Mouse (Mus musculus): ENCODE measurements at regions not wholly inside any gene's neighbourhood (a gene's known extent, or its start where the extent isn't known, plus 50 kb on each side); places are given as distances from the start of the nearest gene placed in this dataset.

GRCm38 (mm10) chr11:24515568-24515967 lies 437.7 kb downstream of the Bcl11a start:
- ATAC-seq (ENCODE audit: low FRiP score, low read depth): no peak
- no peak overlapping the region for H3K27ac ChIP-seq

GRCm38 (mm10) chr11:24535462-24535861 lies 457.6 kb downstream of the Bcl11a start:
- no peak overlapping the region for H3K27ac ChIP-seq
- no peaks in the 10 kb centered on the region for H3K27me3 ChIP-seq (replicated peaks)
- WGBS: 72% methylated on average over 7 of the region's 7 CpGs
- no peak overlapping the region for H3K4me2 ChIP-seq (replicated peaks)
- ATAC-seq (ENCODE audit: low FRiP score, low read depth): no peak
- H3K36me3 ChIP-seq: no peaks in the 10 kb centered on the region
- H3K4me1 ChIP-seq: no peaks in the 10 kb centered on the region
- H3K9ac ChIP-seq: no peak overlapping the region
- H3K4me3 ChIP-seq: no peak overlapping the region
- H3K9me3 ChIP-seq: no peaks in the 10 kb centered on the region

More at GRCm38 (mm10) chr11:24515568-24515967, 437.7 kb downstream of the Bcl11a start:
- no peaks in the 10 kb centered on the region for H3K9me3 ChIP-seq
- H3K4me2 ChIP-seq (replicated peaks): no peak overlapping the region
- no peaks in the 10 kb centered on the region for H3K27me3 ChIP-seq (replicated peaks)
- no peaks in the 10 kb centered on the region for H3K4me1 ChIP-seq
- H3K4me3 ChIP-seq: no peak overlapping the region
- no peaks in the 10 kb centered on the region for H3K36me3 ChIP-seq
- H3K9ac ChIP-seq: no peak overlapping the region

- ATAC-seq (ENCODE audit: low FRiP score, low read depth): no peak
Observed at GRCm38 (mm10) chr11:24537721-24538120, 459.9 kb downstream of the Bcl11a start.

GRCm38 (mm10) chr11:24569655-24570054 lies 491.8 kb downstream of the Bcl11a start:
- no peak overlapping the region for H3K4me3 ChIP-seq
- H3K9ac ChIP-seq: no peak overlapping the region
- H3K4me2 ChIP-seq (replicated peaks): no peak overlapping the region
- no peaks in the 10 kb centered on the region for H3K9me3 ChIP-seq
- no peak for ATAC-seq (ENCODE audit: low FRiP score, low read depth)
- H3K27ac ChIP-seq: no peak overlapping the region
- H3K27me3 ChIP-seq (replicated peaks): no peaks in the 10 kb centered on the region
- H3K4me1 ChIP-seq: no peaks in the 10 kb centered on the region
- no peaks in the 10 kb centered on the region for H3K36me3 ChIP-seq

More at GRCm38 (mm10) chr11:24537721-24538120, 459.9 kb downstream of the Bcl11a start:
- no peak overlapping the region for H3K4me2 ChIP-seq (replicated peaks)
- no peak overlapping the region for H3K9ac ChIP-seq
- no peaks in the 10 kb centered on the region for H3K27me3 ChIP-seq (replicated peaks)
- no peaks in the 10 kb centered on the region for H3K9me3 ChIP-seq
- no peak overlapping the region for H3K27ac ChIP-seq
- no peaks in the 10 kb centered on the region for H3K4me1 ChIP-seq
- H3K4me3 ChIP-seq: no peak overlapping the region
- H3K36me3 ChIP-seq: no peaks in the 10 kb centered on the region

- Histone ChIP-seq H3K9ac (no peak overlapping the region), H3K4me1 (no peaks in the 10 kb centered on the region), H3K4me2 (replicated peaks) (no peak overlapping the region), H3K9me3 (no peaks in the 10 kb centered on the region), H3K27ac (no peak overlapping the region), H3K27me3 (replicated peaks) (no peaks in the 10 kb centered on the region), H3K4me3 (no peak overlapping the region), H3K36me3 (no peaks in the 10 kb centered on the region)
- ATAC-seq (ENCODE audit: low FRiP score, low read depth): no peak
- 72% methylated on average over 5 of the region's 5 CpGs for WGBS
Observed at GRCm38 (mm10) chr11:24613529-24613928, 535.7 kb downstream of the Bcl11a start.

GRCm38 (mm10) chr11:24615436-24615835 lies 537.6 kb downstream of the Bcl11a start:
- H3K4me3 ChIP-seq: no peak overlapping the region
- WGBS: 88% methylated on average over 1 of the region's 1 CpGs
- H3K27ac ChIP-seq: no peak overlapping the region
- H3K9ac ChIP-seq: no peak overlapping the region
- no peak overlapping the region for H3K4me2 ChIP-seq (replicated peaks)
- H3K4me1 ChIP-seq: no peaks in the 10 kb centered on the region
- H3K27me3 ChIP-seq (replicated peaks): no peaks in the 10 kb centered on the region
- ATAC-seq (ENCODE audit: low FRiP score, low read depth): no peak
- no peaks in the 10 kb centered on the region for H3K9me3 ChIP-seq
- no peaks in the 10 kb centered on the region for H3K36me3 ChIP-seq

GRCm38 (mm10) chr11:24618586-24618985 lies 540.7 kb downstream of the Bcl11a start:
- WGBS: 39% methylated on average over 2 of the region's 2 CpGs
- ATAC-seq (ENCODE audit: low FRiP score, low read depth): no peak
- H3K9ac ChIP-seq: no peak overlapping the region
- no peaks in the 10 kb centered on the region for H3K4me1 ChIP-seq
- no peaks in the 10 kb centered on the region for H3K9me3 ChIP-seq
- H3K36me3 ChIP-seq: no peaks in the 10 kb centered on the region
- no peak overlapping the region for H3K4me2 ChIP-seq (replicated peaks)
- H3K4me3 ChIP-seq: no peak overlapping the region
- H3K27me3 ChIP-seq (replicated peaks): no peaks in the 10 kb centered on the region
- no peak overlapping the region for H3K27ac ChIP-seq

- Histone ChIP-seq H3K27ac (no peak overlapping the region), H3K9ac (no peak overlapping the region), H3K4me2 (replicated peaks) (no peak overlapping the region), H3K27me3 (replicated peaks) (no peaks in the 10 kb centered on the region), H3K4me1 (no peaks in the 10 kb centered on the region), H3K4me3 (no peak overlapping the region), H3K36me3 (no peaks in the 10 kb centered on the region), H3K9me3 (no peaks in the 10 kb centered on the region)
- no peak for ATAC-seq (ENCODE audit: low FRiP score, low read depth)
- WGBS: 80% methylated on average over 4 of the region's 4 CpGs
Observed at GRCm38 (mm10) chr11:24619021-24619420, 541.2 kb downstream of the Bcl11a start.

- H3K4me1 ChIP-seq: peaks cover 5% of the 10 kb centered on the region
- 39% methylated on average over 5 of the region's 5 CpGs for WGBS
- no peak overlapping the region for H3K9ac ChIP-seq
- H3K9me3 ChIP-seq: no peaks in the 10 kb centered on the region
- no peak overlapping the region for H3K4me3 ChIP-seq
- no peaks in the 10 kb centered on the region for H3K36me3 ChIP-seq
- ATAC-seq (ENCODE audit: low FRiP score, low read depth): no peak
- no peak overlapping the region for H3K4me2 ChIP-seq (replicated peaks)
- no peak overlapping the region for H3K27ac ChIP-seq
- H3K27me3 ChIP-seq (replicated peaks): no peaks in the 10 kb centered on the region
Observed at GRCm38 (mm10) chr11:24628619-24629018, 550.8 kb downstream of the Bcl11a start.

- H3K9me3 ChIP-seq: no peaks in the 10 kb centered on the region
- ATAC-seq (ENCODE audit: low FRiP score, low read depth): no peak
- H3K27me3 ChIP-seq (replicated peaks): no peaks in the 10 kb centered on the region
- no peaks in the 10 kb centered on the region for H3K36me3 ChIP-seq
- no peak overlapping the region for H3K4me3 ChIP-seq
- H3K4me1 ChIP-seq: peaks cover 5% of the 10 kb centered on the region
- H3K4me2 ChIP-seq (replicated peaks): no peak overlapping the region
- no peak overlapping the region for H3K9ac ChIP-seq
- WGBS: 66% methylated on average over 4 of the region's 4 CpGs
- H3K27ac ChIP-seq: no peak overlapping the region
Observed at GRCm38 (mm10) chr11:24629431-24629830, 551.6 kb downstream of the Bcl11a start.

- Histone ChIP-seq H3K9ac (no peak overlapping the region), H3K27me3 (replicated peaks) (no peaks in the 10 kb centered on the region), H3K36me3 (no peaks in the 10 kb centered on the region), H3K4me1 (peaks cover 5% of the 10 kb centered on the region), H3K9me3 (no peaks in the 10 kb centered on the region), H3K4me2 (replicated peaks) (no peak overlapping the region), H3K27ac (no peak overlapping the region), H3K4me3 (no peak overlapping the region)
- 19% methylated on average over 1 of the region's 1 CpGs for WGBS
- ATAC-seq (ENCODE audit: low FRiP score, low read depth): no peak
Observed at GRCm38 (mm10) chr11:24630403-24630900, 552.6 kb downstream of the Bcl11a start.

GRCm38 (mm10) chr11:24631651-24632050 lies 553.8 kb downstream of the Bcl11a start:
- no peak overlapping the region for H3K4me3 ChIP-seq
- 84% methylated on average over 2 of the region's 2 CpGs for WGBS
- H3K9ac ChIP-seq: no peak overlapping the region
- peaks cover 5% of the 10 kb centered on the region for H3K4me1 ChIP-seq
- H3K4me2 ChIP-seq (replicated peaks): no peak overlapping the region
- H3K27ac ChIP-seq: no peak overlapping the region
- no peaks in the 10 kb centered on the region for H3K36me3 ChIP-seq
- no peak for ATAC-seq (ENCODE audit: low FRiP score, low read depth)
- no peaks in the 10 kb centered on the region for H3K9me3 ChIP-seq
- H3K27me3 ChIP-seq (replicated peaks): no peaks in the 10 kb centered on the region

GRCm38 (mm10) chr11:24636716-24637115 lies 558.9 kb downstream of the Bcl11a start:
- no peaks in the 10 kb centered on the region for H3K9me3 ChIP-seq
- WGBS: 86% methylated on average over 4 of the region's 4 CpGs
- H3K27ac ChIP-seq: no peak overlapping the region
- H3K36me3 ChIP-seq: no peaks in the 10 kb centered on the region
- no peaks in the 10 kb centered on the region for H3K27me3 ChIP-seq (replicated peaks)
- H3K4me2 ChIP-seq (replicated peaks): no peak overlapping the region
- H3K4me3 ChIP-seq: no peak overlapping the region
- ATAC-seq (ENCODE audit: low FRiP score, low read depth): no peak
- no peaks in the 10 kb centered on the region for H3K4me1 ChIP-seq
- no peak overlapping the region for H3K9ac ChIP-seq
